Mouse (Mus musculus) intestine, postnatal 0 days (tissue): ENCODE data around the gene Hoxa6. TPM values are rescaled to one million over a fixed set of nuclear protein-coding genes. Genes with fewer than 3 reads are reported as not detected.
A peak's percentile ranks its signal among the peaks of the same experiment; 100 is the strongest.

ENCODE experiments used
- ATAC-seq: fragments of 200-750 bp; cut with Nextera tagmentation; 2 replicates; pipeline ENCODE4 v1.8.0; 2017; ENCODE audit warnings: mild to moderate bottlenecking, moderate TSS enrichment, moderate library complexity
- H3K27ac ChIP-seq: fragments of 300-500 bp; sonication (generic); 2 replicates; pipeline ENCODE4 v1.5.1; 2014; ENCODE audit warnings: mild to moderate bottlenecking, low read depth, low read length, moderate library complexity
- H3K27me3 ChIP-seq: fragments of 300-500 bp; sonication (generic); replicated peaks from 2 replicates; pipeline ENCODE4 v1.6.1; 2014; ENCODE audit warnings: low read length, mixed read lengths; ENCODE audit not compliant: control insufficient read depth, insufficient read depth
- H3K36me3 ChIP-seq: fragments of 300-500 bp; sonication (generic); 2 replicates; pipeline ENCODE4 v1.6.1; 2014; ENCODE audit warnings: mild to moderate bottlenecking, moderate library complexity; ENCODE audit not compliant: control insufficient read depth, insufficient read depth
- H3K4me1 ChIP-seq: fragments of 300-500 bp; sonication (generic); replicated peaks from 2 replicates; pipeline ENCODE4 v1.6.1; 2014; ENCODE audit warnings: antibody characterized with exemption, low read length, mixed read lengths; ENCODE audit not compliant: control insufficient read depth, insufficient read depth
- H3K4me2 ChIP-seq: fragments of 300-500 bp; sonication (generic); replicated peaks from 2 replicates; pipeline ENCODE4 v1.6.1; 2014; ENCODE audit warnings: low read depth, mild to moderate bottlenecking, moderate library complexity
- H3K4me3 ChIP-seq: fragments of 300-500 bp; sonication (generic); 2 replicates; pipeline ENCODE4 v1.5.1; 2014; ENCODE audit warnings: low read depth, low read length
- H3K9ac ChIP-seq: fragments of 300-500 bp; sonication (generic); 2 replicates; pipeline ENCODE4 v1.6.1; 2014; ENCODE audit warnings: mild to moderate bottlenecking, low read depth, low read length
- H3K9me3 ChIP-seq: fragments of 300-500 bp; sonication (generic); 2 replicates; pipeline ENCODE4 v1.6.1; 2016; ENCODE audit warnings: mixed run types; ENCODE audit not compliant: control insufficient read depth
- CTCF ChIP-seq: sonication (generic); IDR thresholded peaks from 2 replicates; pipeline ENCODE4 v1.5.1; 2016; ENCODE audit warnings: low read depth, mild to moderate bottlenecking, control low read depth, antibody characterized with exemption, moderate library complexity
- WGBS: fragments of 180-500 bp; shearing (Covaris S2); extraction: QIAGEN DNeasy Blood & Tissue Kit; methylation state at CpG from one replicate; pipeline ENCODE4 v1.1.7; 2014; 5-methylcytosine and 5-hydroxymethylcytosine counted together
- polyA plus RNA-seq: library from polyadenylated mRNA; unstranded; fragments of >200 nt; fragmentation: Nextera tagmentation; extraction: Ambion mirVana; gene quantifications from 2 replicates; pipeline ENCODE4 v1.2.1, GENCODE M21; 2015

Gene Hoxa6
- polyA plus RNA-seq, 1 experiment from 2014 or later, result 0.76 TPM

GRCm38 (mm10) chr6:52208868-52209684, 554 bp upstream of the Hoxa6 start:
- Histone ChIP-seq H3K9ac (peak overlapping the region; percentile 46), H3K27me3 (peaks cover 90% of the 10 kb centered on the region), H3K36me3 (no peaks in the 10 kb centered on the region), H3K4me1 (no peaks in the 10 kb centered on the region), H3K4me3 (peak overlapping the region; percentile 37), H3K4me2 (peak overlapping the region; percentile 66), H3K27ac (no peak overlapping the region), H3K9me3 (no peaks in the 10 kb centered on the region)
- 34% methylated on average over 15 of the region's 18 CpGs for WGBS
- TF ChIP-seq CTCF, result no peak
- no peak for ATAC-seq

DNA sequence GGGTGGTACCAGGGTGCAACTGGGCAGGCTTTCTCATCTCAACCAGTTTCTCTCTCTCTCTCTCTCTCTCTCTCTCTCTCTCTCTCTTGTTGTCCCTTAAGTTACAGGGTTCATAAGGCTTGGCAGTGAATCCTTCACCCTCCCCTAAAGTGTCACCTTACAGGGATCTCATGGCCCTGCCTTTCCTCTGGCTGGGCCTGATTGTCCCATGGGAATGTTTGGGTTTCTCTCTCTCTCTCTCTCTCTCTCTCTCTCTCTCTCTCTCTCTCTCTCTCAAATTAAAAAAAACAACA, 892 bp downstream of the Hoxa6 start:
- Histone ChIP-seq H3K9me3 (no peaks in the 10 kb centered on the region), H3K4me2 (no peak overlapping the region), H3K9ac (no peak overlapping the region), H3K4me3 (no peak overlapping the region), H3K27ac (no peak overlapping the region), H3K4me1 (no peaks in the 10 kb centered on the region), H3K27me3 (peaks cover 81% of the 10 kb centered on the region), H3K36me3 (no peaks in the 10 kb centered on the region)
- no peak for ATAC-seq
- no peak for TF ChIP-seq CTCF

DNA sequence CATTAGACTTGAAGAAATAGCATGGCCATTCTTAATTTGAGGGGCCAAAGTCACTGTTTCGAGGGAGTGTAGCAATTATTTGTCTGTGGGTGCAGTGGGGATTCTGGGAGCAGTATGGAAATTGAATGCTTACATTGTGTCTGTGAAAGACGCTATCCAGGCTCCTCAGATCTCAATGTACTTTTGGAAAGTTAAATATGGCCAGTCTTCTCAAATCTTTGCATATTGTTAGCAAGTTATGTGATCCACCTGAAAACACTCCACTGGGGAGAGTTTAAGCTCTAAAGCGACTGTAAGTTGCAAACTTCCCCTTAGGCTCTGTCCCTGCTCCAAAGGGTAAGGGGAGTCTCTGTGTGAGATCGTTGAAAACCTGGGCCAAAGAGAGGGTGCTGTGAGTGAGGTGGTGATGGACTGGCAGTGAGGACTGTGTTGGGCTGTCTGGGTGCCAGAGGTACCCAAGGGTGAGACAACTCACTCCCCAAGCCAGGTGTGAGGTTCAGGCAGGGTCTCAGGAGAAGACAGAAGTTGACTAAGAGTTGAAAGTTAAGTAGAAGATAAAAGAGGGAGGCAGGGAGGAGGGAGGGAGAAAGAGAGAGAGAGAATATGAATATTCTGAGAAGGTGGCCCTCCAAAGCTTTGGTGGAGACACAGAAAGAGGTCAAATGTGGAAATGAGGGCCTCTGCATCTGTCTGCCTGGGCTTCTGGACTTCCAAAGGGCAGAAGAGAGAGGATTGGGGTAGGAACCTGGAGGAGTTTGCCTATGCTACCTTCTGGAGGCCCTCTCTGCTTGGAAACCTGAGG, 1.4 kb downstream of the Hoxa6 start:
- H3K27me3 ChIP-seq, result peaks cover 80% of the 10 kb centered on the region
- H3K9ac ChIP-seq, result no peak overlapping the region
- no peaks in the 10 kb centered on the region for H3K9me3 ChIP-seq
- ATAC-seq, result no peak
- no peak for TF ChIP-seq CTCF
- no peaks in the 10 kb centered on the region for H3K4me1 ChIP-seq
- H3K27ac ChIP-seq, result no peak overlapping the region
- no peak overlapping the region for H3K4me3 ChIP-seq
- H3K36me3 ChIP-seq, result no peaks in the 10 kb centered on the region
- H3K4me2 ChIP-seq, result 0 out of 2 replicates have a peak overlapping the region, but pooled peaks have one; percentile 4
- WGBS, result 24% methylated on average over 4 of the region's 4 CpGs

DNA sequence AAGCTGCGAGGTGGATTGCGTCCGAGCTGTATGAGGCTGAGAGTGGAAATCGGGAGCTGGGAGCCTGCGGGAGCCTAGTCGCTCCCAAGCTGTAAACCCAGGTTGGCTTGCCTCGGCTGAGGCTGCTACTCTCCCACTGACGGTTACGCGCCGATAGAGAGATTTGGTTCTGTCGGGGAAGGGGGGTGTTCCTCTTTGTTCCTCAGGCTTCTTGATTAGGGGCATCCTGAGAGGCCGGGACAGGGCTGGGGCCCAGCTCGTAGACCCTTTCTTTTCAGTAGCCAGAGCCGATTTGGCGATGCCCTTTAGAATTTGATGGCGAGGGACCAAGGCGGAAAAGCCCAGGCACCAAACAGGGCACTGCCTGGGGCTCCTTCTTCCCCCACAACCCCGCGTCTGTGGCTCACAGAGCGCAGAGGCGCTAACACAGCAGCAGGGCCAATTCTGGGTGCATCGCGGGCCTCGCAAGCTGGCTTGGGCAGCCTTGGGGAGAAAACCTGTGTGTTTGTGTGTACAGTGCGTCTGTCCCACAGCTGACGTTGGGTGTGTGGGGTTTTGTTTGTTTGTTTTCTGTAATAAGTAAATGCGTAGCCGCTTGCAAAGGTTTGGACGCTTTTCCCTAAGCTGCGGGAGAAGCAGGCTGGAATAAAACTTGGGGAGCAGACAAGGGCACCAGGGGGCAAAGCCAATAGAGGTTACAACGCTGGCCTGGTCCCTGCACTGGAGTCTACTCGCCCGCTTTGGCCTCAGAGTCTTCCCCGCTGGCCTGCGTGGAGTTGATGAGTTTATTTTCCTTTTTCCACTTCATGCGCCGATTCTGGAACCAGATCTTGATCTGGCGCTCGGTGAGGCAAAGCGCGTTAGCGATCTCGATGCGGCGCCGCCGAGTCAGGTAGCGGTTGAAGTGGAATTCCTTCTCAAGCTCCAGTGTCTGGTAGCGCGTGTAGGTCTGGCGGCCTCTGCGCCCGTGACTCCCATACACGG, 2.6 kb downstream of the Hoxa6 start:
- Histone ChIP-seq H3K4me3 (peak overlapping the region; percentile 71; the same call in 1 of the 2 replicates), H3K27me3 (peaks cover 69% of the 10 kb centered on the region), H3K27ac (peak overlapping the region; percentile 47), H3K4me2 (peak overlapping the region; percentile 42), H3K9me3 (no peaks in the 10 kb centered on the region), H3K9ac (0 out of 2 replicates have a peak overlapping the region, but pooled peaks have one; percentile 8), H3K4me1 (no peaks in the 10 kb centered on the region), H3K36me3 (no peaks in the 10 kb centered on the region)
- no peak for TF ChIP-seq CTCF
- ATAC-seq, result no peak
- 22% methylated on average over 55 of the region's 55 CpGs for WGBS

- Histone ChIP-seq H3K4me2 (peak overlapping the region; percentile 42; the same call in 1 of the 2 replicates), H3K9me3 (no peaks in the 10 kb centered on the region), H3K9ac (0 out of 2 replicates have a peak overlapping the region, but pooled peaks have one; percentile 8), H3K4me1 (no peaks in the 10 kb centered on the region), H3K36me3 (no peaks in the 10 kb centered on the region), H3K4me3 (0 out of 2 replicates have a peak overlapping the region, but pooled peaks have one; percentile 71), H3K27me3 (peaks cover 63% of the 10 kb centered on the region), H3K27ac (peak overlapping the region; percentile 47)
- 26% methylated on average over 14 of the region's 14 CpGs for WGBS
- no peak for TF ChIP-seq CTCF
- ATAC-seq, result no peak
Measured at GRCm38 (mm10) chr6:52205221-52205620, 3.3 kb downstream of the Hoxa6 start.
